Mouse (Mus musculus) intestine, embryonic 15.5 days (tissue): ENCODE measurements around the gene Gm15085. TPM values are rescaled to one million over a fixed set of nuclear protein-coding genes. Genes with fewer than 3 reads are reported as not detected.
"Not testable (repeated sequence)": the region's sequence is repeated elsewhere in the genome, so short reads cannot be mapped to it uniquely, and the experiment has no call there.

Experiments used
- ATAC-seq: fragments of 200-750 bp; cut with Nextera tagmentation; 2 replicates; pipeline ENCODE4 v1.8.0; 2017; ENCODE audit warnings: moderate TSS enrichment, moderate library complexity
- H3K27ac ChIP-seq: fragments of 300-500 bp; sonication (generic); 2 replicates; pipeline ENCODE4 v1.5.1; 2015; ENCODE audit warnings: mild to moderate bottlenecking, inconsistent platforms
- H3K27me3 ChIP-seq: fragments of 300-500 bp; sonication (generic); replicated peaks from 2 replicates; pipeline ENCODE4 v1.6.1; 2015; ENCODE audit warnings: inconsistent platforms
- H3K36me3 ChIP-seq: fragments of 300-500 bp; sonication (generic); 2 replicates; pipeline ENCODE4 v1.6.1; 2015; ENCODE audit warnings: inconsistent platforms
- H3K4me1 ChIP-seq: fragments of 300-500 bp; sonication (generic); replicated peaks from 2 replicates; pipeline ENCODE4 v1.6.1; 2015; ENCODE audit warnings: inconsistent platforms
- H3K4me2 ChIP-seq: fragments of 300-500 bp; sonication (generic); replicated peaks from 2 replicates; pipeline ENCODE4 v1.6.1; 2015; ENCODE audit warnings: mild to moderate bottlenecking, inconsistent platforms
- H3K4me3 ChIP-seq: fragments of 300-500 bp; sonication (generic); replicated peaks from 2 replicates; pipeline ENCODE4 v1.5.1; 2015; ENCODE audit warnings: inconsistent platforms
- H3K9ac ChIP-seq: fragments of 300-500 bp; sonication (generic); 2 replicates; pipeline ENCODE4 v1.6.1; 2015; ENCODE audit warnings: inconsistent platforms
- H3K9me3 ChIP-seq: fragments of 300-500 bp; sonication (generic); 2 replicates; pipeline ENCODE4 v1.6.1; 2016; ENCODE audit warnings: inconsistent platforms
- WGBS: fragments of 180-500 bp; shearing (Covaris S2); methylation state at CpG from one replicate; pipeline ENCODE4 v1.1.7; 2015; 5-methylcytosine and 5-hydroxymethylcytosine counted together
- polyA plus RNA-seq: library from polyadenylated mRNA; unstranded; fragments of >200 nt; fragmentation: Nextera tagmentation; extraction: Ambion mirVana; gene quantifications from 2 replicates; pipeline ENCODE4 v1.2.1, GENCODE M21; 2015

Gene Gm15085
- polyA plus RNA-seq: not detected in 2 replicates

DNA sequence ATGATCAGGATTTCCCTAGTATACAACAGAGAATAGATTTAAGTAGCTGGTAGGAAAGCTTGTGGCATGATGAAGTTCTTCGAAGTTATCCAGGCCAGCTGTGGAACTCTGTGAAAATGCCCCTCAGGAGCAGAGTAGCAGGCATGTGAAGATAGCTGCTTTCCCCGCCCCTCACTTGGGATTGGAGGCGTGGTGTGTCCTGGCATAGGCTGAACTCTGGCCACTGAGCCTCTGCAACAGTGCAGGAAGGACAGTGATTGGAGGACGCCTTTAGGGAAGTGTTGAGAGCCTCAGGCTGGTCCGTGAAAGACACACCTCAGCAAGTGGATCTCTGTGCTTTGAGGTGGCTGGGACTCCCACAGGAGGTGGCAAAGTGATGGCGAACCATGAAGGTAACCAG lies at the start of gene Gm15085:
Gene Gm15085 (plus strand): TSS at position 301 of the 400 bp plus-strand sequence.
- WGBS: no CpG with 5 or more reads among the region's 6 CpGs
- not testable (repeated sequence) for H3K9me3 ChIP-seq

More for the DNA sequence above, at the start of gene Gm15085:
- H3K9ac ChIP-seq, H3K36me3 ChIP-seq, H3K4me1 ChIP-seq, H3K4me3 ChIP-seq, H3K4me2 ChIP-seq, H3K27ac ChIP-seq, H3K27me3 ChIP-seq, ATAC-seq: not testable (repeated sequence)

Other genes with a start within 250 kb of the Gm15085 start
- gene Gm15093, start 175.2 kb upstream of the Gm15085 start, polyA plus RNA-seq: not detected in 2 replicates
- not detected in 2 replicates for gene Gm10439, start 147.0 kb downstream of the Gm15085 start, polyA plus RNA-seq